Mouse (Mus musculus): ENCODE data around the gene Ppp1r10. TPM values are rescaled to one million over a fixed set of nuclear protein-coding genes. Genes with fewer than 3 reads are reported as not detected.

Gene Ppp1r10
- polyA plus RNA-seq, 1 experiment from 2014 or later = 59.3 TPM

DNA sequence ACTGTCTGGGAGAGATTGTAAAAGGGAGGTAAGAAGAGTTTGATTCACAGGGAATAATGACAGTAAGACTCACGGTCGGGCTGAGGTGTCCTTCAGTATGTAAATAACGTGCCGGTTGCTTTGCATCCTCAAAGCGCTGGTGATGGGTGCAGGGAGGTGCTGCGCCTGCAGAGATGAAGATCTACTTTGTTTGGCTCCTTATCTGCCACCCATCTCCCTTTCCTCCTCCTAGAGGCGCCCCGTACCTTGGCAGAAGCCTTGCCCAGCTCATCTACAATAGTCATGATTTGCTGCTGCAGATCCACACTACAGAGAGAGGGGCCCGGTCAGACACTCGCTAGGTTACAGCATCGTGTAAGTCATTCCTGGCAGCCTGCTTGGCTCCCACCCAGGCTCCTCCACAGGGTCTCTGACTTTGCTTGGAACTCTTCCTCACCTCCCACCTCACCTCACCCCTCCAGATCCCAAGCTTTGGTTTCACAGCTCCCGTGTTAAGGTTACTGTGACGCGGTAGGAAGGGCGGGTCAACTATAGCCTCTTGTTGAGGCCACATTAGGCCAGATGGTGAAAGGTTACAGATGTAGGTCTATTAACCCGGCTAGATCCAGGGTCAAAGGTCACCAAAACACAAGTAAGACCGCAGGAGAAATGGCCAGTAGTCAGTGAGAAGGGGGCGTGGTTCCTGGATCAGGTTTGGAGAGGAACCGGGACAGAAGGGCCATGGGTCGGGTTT, 6.9 kb upstream of the Ppp1r10 start:
- H3K4me1 ChIP-seq (replicated peaks; ENCODE audit: control insufficient read depth, insufficient read depth, low read length) = peaks cover 5% of the 10 kb centered on the region; the same call in 1 of the 2 replicates
- no peaks in the 10 kb centered on the region for H3K27me3 ChIP-seq (ENCODE audit: control insufficient read depth, insufficient read depth, low read length)
- H3K4me3 ChIP-seq (ENCODE audit: low read depth, low read length) = peak overlapping the region; percentile 73
- peak overlapping the region; percentile 78 for H3K9ac ChIP-seq (ENCODE audit: low read length)
- DNase-seq (ENCODE audit: low spot score) (no peak), ATAC-seq (replicated peaks; ENCODE audit: low FRiP score) (peak; percentile 40; the same call in 1 of the 2 replicates)
- peaks cover 3% of the 10 kb centered on the region; the same call in 1 of the 2 replicates for H3K36me3 ChIP-seq (ENCODE audit: control insufficient read depth, insufficient read depth, low read length)
- 28% methylated on average over 20 of the region's 20 CpGs for WGBS
- peak overlapping the region; percentile 79 for H3K4me2 ChIP-seq (ENCODE audit: low read depth, low read length, severe bottlenecking)
- peak overlapping the region; percentile 68 for H3K27ac ChIP-seq (ENCODE audit: low read depth, low read length)
- H3K9me3 ChIP-seq (ENCODE audit: control insufficient read depth, low read length) = no peaks in the 10 kb centered on the region

DNA sequence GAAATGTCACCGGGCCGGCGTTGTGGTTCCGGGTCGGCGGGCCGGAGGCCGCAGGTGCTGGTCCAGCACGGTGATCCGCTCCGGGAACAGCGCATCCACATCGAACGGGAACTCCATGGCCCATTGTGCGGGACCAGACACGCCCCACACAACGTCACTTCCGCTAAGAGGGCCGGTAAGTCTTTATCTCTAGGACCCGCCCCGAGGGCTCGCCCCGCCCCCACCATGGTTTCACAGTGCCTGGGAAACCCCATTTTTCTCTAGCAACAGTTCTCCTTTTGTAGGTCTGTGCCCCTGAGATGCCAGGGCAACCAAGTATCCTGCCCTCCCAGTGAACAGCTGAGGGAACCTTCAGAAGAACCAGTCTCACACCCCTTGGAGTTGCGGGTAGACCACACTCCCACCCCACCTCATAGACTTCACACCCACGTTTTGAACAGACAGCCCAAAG, 6.3 kb upstream of the Ppp1r10 start, which contains the start of gene Atat1:
Atat1 (minus strand) TSS at position 157 of the 451 bp plus-strand sequence.
- 3% methylated on average over 25 of the region's 25 CpGs for WGBS

DNA sequence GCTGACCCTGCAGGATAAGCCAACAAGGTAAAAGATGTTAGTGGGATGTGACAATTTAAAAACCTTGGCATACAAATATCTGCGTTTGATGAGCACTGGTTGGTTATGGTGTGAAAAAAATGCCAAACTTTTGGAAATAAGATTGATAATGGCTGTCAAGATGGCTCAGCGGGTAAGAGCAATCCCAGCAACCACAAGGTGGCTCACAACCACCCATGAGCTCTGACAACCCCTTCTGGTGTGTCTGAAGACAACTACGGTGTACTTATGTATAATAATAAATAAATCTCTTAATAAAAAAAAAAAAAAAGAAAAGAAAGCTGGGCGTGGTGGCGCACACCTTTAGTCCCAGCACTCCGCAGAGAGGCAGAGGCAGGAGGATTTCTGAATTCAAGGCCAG, 1.3 kb upstream of the Ppp1r10 start:
- no peak for DNase-seq (ENCODE audit: low spot score)
- H3K27me3 ChIP-seq (ENCODE audit: control insufficient read depth, insufficient read depth, low read length) = no peaks in the 10 kb centered on the region
- H3K9me3 ChIP-seq (ENCODE audit: control insufficient read depth, low read length) = no peaks in the 10 kb centered on the region
- H3K36me3 ChIP-seq (ENCODE audit: control insufficient read depth, insufficient read depth, low read length) = peaks cover 2% of the 10 kb centered on the region; the same call in 1 of the 2 replicates
- H3K4me1 ChIP-seq (replicated peaks; ENCODE audit: control insufficient read depth, insufficient read depth, low read length) = peaks cover 9% of the 10 kb centered on the region
- no peak for ATAC-seq (replicated peaks; ENCODE audit: low FRiP score)
- H3K4me3 ChIP-seq (ENCODE audit: low read depth, low read length) = no peak overlapping the region
- peak overlapping the region; percentile 83; the same call in 1 of the 2 replicates for H3K4me2 ChIP-seq (ENCODE audit: low read depth, low read length, severe bottlenecking)
- H3K9ac ChIP-seq (ENCODE audit: low read length) = no peak overlapping the region
- no peak overlapping the region for H3K27ac ChIP-seq (ENCODE audit: low read depth, low read length)
- 86% methylated on average over 6 of the region's 6 CpGs for WGBS

More for the DNA sequence above, 6.3 kb upstream of the Ppp1r10 start, which contains the start of gene Atat1:
- Histone ChIP-seq H3K9ac (ENCODE audit: low read length) (peak within 1 kb of the TSS; percentile 78), H3K9me3 (ENCODE audit: control insufficient read depth, low read length) (no peaks in the 10 kb centered on the region), H3K27me3 (ENCODE audit: control insufficient read depth, insufficient read depth, low read length) (no peaks in the 10 kb centered on the region), H3K4me2 (ENCODE audit: low read depth, low read length, severe bottlenecking) (peak within 1 kb of the TSS; percentile 79), H3K4me3 (ENCODE audit: low read depth, low read length) (peak within 1 kb of the TSS; percentile 73), H3K4me1 (replicated peaks; ENCODE audit: control insufficient read depth, insufficient read depth, low read length) (peaks cover 5% of the 10 kb centered on the region; the same call in 1 of the 2 replicates), H3K36me3 (ENCODE audit: control insufficient read depth, insufficient read depth, low read length) (peaks cover 2% of the 10 kb centered on the region; the same call in 1 of the 2 replicates), H3K27ac (ENCODE audit: low read depth, low read length) (peak within 1 kb of the TSS; percentile 68)
- peak; percentile 91 for ATAC-seq (replicated peaks; ENCODE audit: low FRiP score)
- peak; percentile 97 for DNase-seq (ENCODE audit: low spot score)

DNA sequence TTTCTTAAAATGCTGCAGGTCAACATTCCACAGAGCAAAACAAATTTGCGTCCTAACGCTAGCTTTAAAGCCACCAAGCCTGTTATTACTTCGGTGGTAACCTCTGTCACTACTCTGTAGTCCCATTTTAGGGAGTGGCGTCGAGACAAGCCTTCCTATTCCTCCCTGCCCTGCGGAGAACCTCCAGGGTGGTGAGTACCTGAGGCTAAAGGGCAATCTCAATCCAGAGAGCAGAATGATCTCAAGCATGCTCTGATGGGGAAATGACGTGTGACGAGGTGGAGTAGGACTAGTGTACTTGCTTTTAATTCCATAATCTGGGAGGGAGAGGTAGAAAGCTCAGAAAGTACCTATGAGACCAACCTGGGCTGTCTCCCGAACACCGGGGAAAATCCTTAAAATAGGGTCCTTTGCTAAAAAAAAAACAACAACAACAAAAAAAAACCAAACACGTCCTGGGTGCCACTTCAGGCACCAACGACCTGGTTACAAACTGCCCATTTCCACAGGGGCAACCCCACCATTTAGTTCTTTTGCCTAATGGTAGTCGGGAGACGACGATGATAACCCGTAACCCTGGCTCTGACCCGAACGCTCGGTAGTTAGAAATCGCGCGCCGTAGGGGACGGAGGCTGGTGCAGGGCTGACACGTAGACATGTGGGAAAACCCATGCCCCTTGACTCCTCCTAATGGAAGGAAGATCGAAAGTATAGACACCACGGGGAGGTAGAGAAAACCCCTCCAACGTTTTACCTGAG, 517 bp upstream of the Ppp1r10 start:
- peak overlapping the region; percentile 97 for H3K9ac ChIP-seq (ENCODE audit: low read length)
- peak overlapping the region; percentile 70 for H3K4me3 ChIP-seq (ENCODE audit: low read depth, low read length)
- peaks cover 9% of the 10 kb centered on the region for H3K4me1 ChIP-seq (replicated peaks; ENCODE audit: control insufficient read depth, insufficient read depth, low read length)
- H3K36me3 ChIP-seq (ENCODE audit: control insufficient read depth, insufficient read depth, low read length) = peaks cover 2% of the 10 kb centered on the region; the same call in 1 of the 2 replicates
- H3K4me2 ChIP-seq (ENCODE audit: low read depth, low read length, severe bottlenecking) = peak overlapping the region; percentile 83
- ATAC-seq (replicated peaks; ENCODE audit: low FRiP score) (no peak; the same call in 1 of the 2 replicates), DNase-seq (ENCODE audit: low spot score) (no peak)
- H3K27me3 ChIP-seq (ENCODE audit: control insufficient read depth, insufficient read depth, low read length) = no peaks in the 10 kb centered on the region
- H3K27ac ChIP-seq (ENCODE audit: low read depth, low read length) = no peak overlapping the region
- WGBS = 4% methylated on average over 28 of the region's 28 CpGs
- no peaks in the 10 kb centered on the region for H3K9me3 ChIP-seq (ENCODE audit: control insufficient read depth, low read length)

DNA sequence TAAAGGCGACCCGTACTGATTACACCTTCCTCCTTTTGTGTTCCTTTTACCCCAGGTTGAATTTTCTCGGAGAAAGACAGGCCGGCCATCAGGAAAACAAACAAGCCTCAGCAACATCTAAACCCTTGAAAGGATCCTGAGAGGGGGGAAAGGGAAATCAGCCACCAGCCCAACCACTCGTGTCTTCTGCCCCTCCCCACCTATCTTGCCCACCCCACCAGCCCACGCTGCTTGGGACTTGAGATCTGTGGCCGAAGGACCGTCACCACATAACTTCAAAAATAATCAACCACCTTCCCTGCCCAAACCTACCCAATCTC, 869 bp downstream of the Ppp1r10 start:
- Histone ChIP-seq H3K4me1 (replicated peaks; ENCODE audit: control insufficient read depth, insufficient read depth, low read length) (peaks cover 13% of the 10 kb centered on the region), H3K9me3 (ENCODE audit: control insufficient read depth, low read length) (no peaks in the 10 kb centered on the region), H3K4me3 (ENCODE audit: low read depth, low read length) (peak overlapping the region; percentile 70), H3K9ac (ENCODE audit: low read length) (peak overlapping the region; percentile 97), H3K27ac (ENCODE audit: low read depth, low read length) (peak overlapping the region; percentile 95), H3K27me3 (ENCODE audit: control insufficient read depth, insufficient read depth, low read length) (no peaks in the 10 kb centered on the region), H3K36me3 (ENCODE audit: control insufficient read depth, insufficient read depth, low read length) (peaks cover 2% of the 10 kb centered on the region; the same call in 1 of the 2 replicates), H3K4me2 (ENCODE audit: low read depth, low read length, severe bottlenecking) (peak overlapping the region; percentile 54)
- DNase-seq (ENCODE audit: low spot score) (peak; percentile 70), ATAC-seq (replicated peaks; ENCODE audit: low FRiP score) (no peak)
- WGBS = under 1% methylated on average over 8 of the region's 8 CpGs

DNA sequence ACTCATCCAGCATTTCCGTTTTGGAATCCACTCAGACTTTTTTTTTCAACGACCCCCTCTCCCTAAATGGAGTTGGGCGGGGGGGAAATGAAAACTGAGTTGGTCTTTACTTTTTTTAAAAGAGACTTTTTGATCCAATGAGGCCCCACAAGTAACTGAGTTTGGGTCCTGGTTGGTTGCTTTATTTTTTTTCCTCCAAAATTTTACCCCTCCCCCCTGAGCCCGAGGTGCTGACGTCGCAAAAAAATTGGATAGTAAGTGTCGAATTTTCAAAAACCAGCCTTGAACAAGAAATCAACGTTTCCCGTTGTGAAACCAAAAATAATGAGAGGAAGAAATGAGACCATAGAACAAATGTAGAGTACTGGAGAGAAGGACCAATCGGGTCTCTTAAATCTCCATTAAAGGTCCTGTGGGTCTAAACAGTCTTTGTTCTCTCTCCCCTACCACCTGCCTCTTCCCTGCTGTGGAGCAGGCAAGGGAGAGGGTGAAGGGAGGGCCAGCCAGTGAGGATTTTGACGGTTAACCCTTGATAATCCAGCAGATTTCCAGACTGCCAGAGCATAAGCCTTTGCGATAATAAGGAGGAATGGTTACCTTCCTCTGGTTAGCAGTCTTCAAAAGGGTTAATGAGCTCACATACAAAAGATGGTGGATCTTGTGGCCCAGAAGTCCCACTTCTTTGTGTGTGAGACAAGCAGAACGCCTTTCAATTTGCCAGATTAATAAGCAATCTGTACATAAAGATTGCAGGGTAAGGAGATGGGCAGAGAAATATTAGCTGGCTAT, 1.4 kb downstream of the Ppp1r10 start:
- H3K4me1 ChIP-seq (replicated peaks; ENCODE audit: control insufficient read depth, insufficient read depth, low read length) = peaks cover 13% of the 10 kb centered on the region
- peak overlapping the region; percentile 54 for H3K4me2 ChIP-seq (ENCODE audit: low read depth, low read length, severe bottlenecking)
- H3K4me3 ChIP-seq (ENCODE audit: low read depth, low read length) = peak overlapping the region; percentile 70
- H3K36me3 ChIP-seq (ENCODE audit: control insufficient read depth, insufficient read depth, low read length) = no peaks in the 10 kb centered on the region
- ATAC-seq (replicated peaks; ENCODE audit: low FRiP score) = peak; percentile 20
- H3K9ac ChIP-seq (ENCODE audit: low read length) = peak overlapping the region; percentile 97
- no peaks in the 10 kb centered on the region for H3K9me3 ChIP-seq (ENCODE audit: control insufficient read depth, low read length)
- DNase-seq (ENCODE audit: low spot score) = peak; percentile 79
- under 1% methylated on average over 13 of the region's 13 CpGs for WGBS
- peak overlapping the region; percentile 95 for H3K27ac ChIP-seq (ENCODE audit: low read depth, low read length)
- no peaks in the 10 kb centered on the region for H3K27me3 ChIP-seq (ENCODE audit: control insufficient read depth, insufficient read depth, low read length)

DNA sequence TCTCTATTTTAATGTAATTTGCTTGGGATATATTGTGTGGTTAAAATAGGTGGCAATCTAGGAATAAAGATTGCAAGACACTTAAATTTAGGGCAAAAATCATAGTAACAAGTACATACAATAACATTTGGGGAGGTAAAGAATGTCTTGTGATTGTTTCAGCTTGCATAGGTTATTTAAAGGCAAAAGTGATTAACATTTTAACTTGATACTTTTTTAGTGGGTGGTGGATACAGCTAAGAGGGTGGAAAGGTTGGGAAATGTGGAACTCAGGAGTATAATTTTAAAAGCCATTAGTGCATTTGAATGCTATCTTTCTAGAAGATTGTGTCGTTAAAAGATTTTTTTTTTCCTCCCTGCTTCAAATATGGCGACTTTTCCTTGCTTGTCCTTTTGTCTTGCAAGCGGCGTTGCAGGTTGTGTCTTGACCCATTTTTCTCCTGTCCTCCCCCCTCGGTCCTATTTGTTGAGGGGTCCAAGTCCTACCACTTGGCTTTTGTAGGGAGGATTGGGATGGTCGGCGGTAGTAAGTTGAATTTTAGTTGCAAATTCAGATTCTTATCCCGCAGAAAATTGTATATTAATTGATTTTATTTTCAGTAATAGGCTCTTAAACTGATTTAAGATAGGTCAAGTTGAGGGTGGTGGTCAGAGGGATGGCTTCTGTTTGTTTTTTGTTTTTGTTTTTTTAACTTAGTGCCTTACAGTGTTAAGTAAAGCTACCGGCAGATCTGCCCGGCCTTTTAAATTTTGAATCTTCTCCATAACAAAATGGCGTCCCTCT, 2.2 kb downstream of the Ppp1r10 start:
- Histone ChIP-seq H3K4me2 (ENCODE audit: low read depth, low read length, severe bottlenecking) (peak overlapping the region; percentile 54), H3K9me3 (ENCODE audit: control insufficient read depth, low read length) (no peaks in the 10 kb centered on the region), H3K27me3 (ENCODE audit: control insufficient read depth, insufficient read depth, low read length) (no peaks in the 10 kb centered on the region), H3K36me3 (ENCODE audit: control insufficient read depth, insufficient read depth, low read length) (peaks cover under 1% of the 10 kb centered on the region; the same call in 1 of the 2 replicates), H3K27ac (ENCODE audit: low read depth, low read length) (peak overlapping the region; percentile 95), H3K9ac (ENCODE audit: low read length) (peak overlapping the region; percentile 97), H3K4me3 (ENCODE audit: low read depth, low read length) (peak overlapping the region; percentile 70), H3K4me1 (replicated peaks; ENCODE audit: control insufficient read depth, insufficient read depth, low read length) (peaks cover 13% of the 10 kb centered on the region)
- DNase-seq (ENCODE audit: low spot score) (peak; percentile 79), ATAC-seq (replicated peaks; ENCODE audit: low FRiP score) (no peak)
- under 1% methylated on average over 11 of the region's 11 CpGs for WGBS

Data from forebrain, embryonic 11.5 days (tissue).